13 mouse cellular contexts compared by ENCODE assay signal in genomic region chr11:59960476-59961337, GRCm38 (mm10). TPM values are rescaled to one million over a fixed set of nuclear protein-coding genes. Genes with fewer than 3 reads are reported as not detected.
DNase-seq lines count a peak whose midpoint lies in the region; ATAC-seq and TF ChIP-seq lines count a peak whose summit lies in the region.
"Had no signal": no experiment of that assay in that cellular context is flagged by ENCODE, and none has a peak within 500 bp of the region (broad histone marks: within the 10 kb centered on the region; RNA-seq: fewer than 3 reads in every experiment).

No protein-coding gene starts in this region.

- DNase-seq in embryo, embryonic 11 days, result peak; percentile 29
- DNase-seq in embryo, embryonic 10 days (ENCODE audit: low spot score), result no peak
- DNase-seq in layer of hippocampus, adult 9-11 months, result peak; percentile 76
- no peak for DNase-seq in layer of hippocampus, adult 11-12 months (ENCODE audit: low spot score)
- DNase-seq in spleen, postnatal 36 days (ENCODE audit: low spot score in 2 of 2), result no peak
- DNase-seq in gastrocnemius, postnatal 14 days, result no peak
- DNase-seq: cerebellum, postnatal 36 days had no signal

- no peaks in the 10 kb centered on the region for H3K9me3 ChIP-seq in embryonic facial prominence, embryonic 15.5 days (replicated peaks)
- H3K9me3 ChIP-seq: G1E; megakaryocyte, embryonic 14.5 days had no signal

- no peak overlapping the region for H3K9ac ChIP-seq in embryonic facial prominence, embryonic 15.5 days

- TF ChIP-seq POLR2A in olfactory bulb, adult 2 months (IDR thresholded peaks at IDR 0.05; ENCODE audit: insufficient read depth, low read depth, low read length), result no peak

- no peak for TF ChIP-seq CTCF in olfactory bulb, adult 2 months (IDR thresholded peaks at IDR 0.05; ENCODE audit: insufficient read depth, low read depth, low read length)

- 46% methylated on average over 20 of the region's 20 CpGs for WGBS in embryonic facial prominence, embryonic 15.5 days
- 74% methylated on average over 20 of the region's 20 CpGs for WGBS in olfactory bulb, adult 2 months

- peaks cover 47% of the 10 kb centered on the region for H3K4me1 ChIP-seq in embryonic facial prominence, embryonic 15.5 days
- peaks cover 55% of the 10 kb centered on the region for H3K4me1 ChIP-seq in olfactory bulb, adult 2 months (ENCODE audit: control insufficient read depth, insufficient read depth, low read length)

- H3K27ac ChIP-seq in embryonic facial prominence, embryonic 15.5 days (replicated peaks), result peak overlapping the region; percentile 68
- peak overlapping the region; percentile 30; the same call in 1 of the 2 replicates for H3K27ac ChIP-seq in olfactory bulb, adult 2 months (ENCODE audit: insufficient read depth, low read depth, low read length)

- H3K4me2 ChIP-seq in embryonic facial prominence, embryonic 15.5 days (replicated peaks), result peak overlapping the region; percentile 35

- H3K36me3 ChIP-seq in embryonic facial prominence, embryonic 15.5 days, result peaks cover 21% of the 10 kb centered on the region

- no peak overlapping the region for H3K4me3 ChIP-seq in embryonic facial prominence, embryonic 15.5 days (replicated peaks)
- no peak overlapping the region for H3K4me3 ChIP-seq in olfactory bulb, adult 2 months (ENCODE audit: insufficient read depth, low read depth, low read length)

- H3K27me3 ChIP-seq in embryonic facial prominence, embryonic 15.5 days, result peaks cover 25% of the 10 kb centered on the region
- H3K27me3 ChIP-seq: megakaryocyte, embryonic 14.5 days had no signal

- 0 out of 2 replicates have a peak, but pooled peaks have one; percentile 30 for ATAC-seq in embryonic facial prominence, embryonic 15.5 days (ENCODE audit: insufficient number of reproducible peaks, low FRiP score, low TSS enrichment, low read depth)
- ATAC-seq: forebrain, embryonic 14.5 days; intestine, embryonic 16.5 days had no signal

- intact Hi-C loops in gastrocnemius, postnatal 14 days (cut with DNase I; ENCODE audit: low total_unique reads), result no loop called here

RNA-seq across cellular contexts. Expression of gene Rasd1, which starts 4.0 kb away (rescaled TPM):
- 3.1 and 3.4 TPM in 2 replicates for polyA plus RNA-seq in embryonic facial prominence, embryonic 15.5 days (2015; fragmentation: Nextera tagmentation; extraction: Ambion mirVana)
- polyA plus RNA-seq in olfactory bulb, adult 2 months (2012; ENCODE audit: insufficient read depth, insufficient read length, low replicate concordance, missing spikeins), result not detected in 2 replicates
- total RNA-seq in gastrocnemius, postnatal 14 days (2021), result 1 to 10 TPM; 1.5 to 1.8 TPM
- polyA plus RNA-seq: G1E had no signal

RNA-seq across cellular contexts. Expression of gene Med9, which starts 12.7 kb away (rescaled TPM):
- polyA plus RNA-seq in embryonic facial prominence, embryonic 15.5 days (2015; fragmentation: Nextera tagmentation; extraction: Ambion mirVana), result 37.6 and 39.4 TPM in 2 replicates
- not detected in 2 replicates for polyA plus RNA-seq in olfactory bulb, adult 2 months (2012; ENCODE audit: insufficient read depth, insufficient read length, low replicate concordance, missing spikeins)
- 10 to 100 TPM; 14.0 to 15.3 TPM for total RNA-seq in gastrocnemius, postnatal 14 days (2021)

Comparison
In these comparisons a context has a peak if more than half of its experiments do, and no peak if none do; other contexts are left out.
1. DNase-seq: peak in embryo, embryonic 11 days (single experiment) and layer of hippocampus, adult 9-11 months (single experiment); none in embryo, embryonic 10 days (single experiment), layer of hippocampus, adult 11-12 months (single experiment), spleen, postnatal 36 days (0 of 2) and gastrocnemius, postnatal 14 days (single experiment).
2. RNA of gene Med9, which starts 12.7 kb away (polyA plus RNA-seq): 37.6 to 39.4 TPM in embryonic facial prominence, embryonic 15.5 days; not detected in olfactory bulb, adult 2 months; every median in the first group is over 10 times any median in the second.